Mouse (Mus musculus): ENCODE measurements around the gene Pygo2. TPM values are rescaled to one million over a fixed set of nuclear protein-coding genes. Genes with fewer than 3 reads are reported as not detected.

The Pygo2 gene
- polyA plus RNA-seq, 1 experiment from 2014 or later = 5.9 TPM

DNA sequence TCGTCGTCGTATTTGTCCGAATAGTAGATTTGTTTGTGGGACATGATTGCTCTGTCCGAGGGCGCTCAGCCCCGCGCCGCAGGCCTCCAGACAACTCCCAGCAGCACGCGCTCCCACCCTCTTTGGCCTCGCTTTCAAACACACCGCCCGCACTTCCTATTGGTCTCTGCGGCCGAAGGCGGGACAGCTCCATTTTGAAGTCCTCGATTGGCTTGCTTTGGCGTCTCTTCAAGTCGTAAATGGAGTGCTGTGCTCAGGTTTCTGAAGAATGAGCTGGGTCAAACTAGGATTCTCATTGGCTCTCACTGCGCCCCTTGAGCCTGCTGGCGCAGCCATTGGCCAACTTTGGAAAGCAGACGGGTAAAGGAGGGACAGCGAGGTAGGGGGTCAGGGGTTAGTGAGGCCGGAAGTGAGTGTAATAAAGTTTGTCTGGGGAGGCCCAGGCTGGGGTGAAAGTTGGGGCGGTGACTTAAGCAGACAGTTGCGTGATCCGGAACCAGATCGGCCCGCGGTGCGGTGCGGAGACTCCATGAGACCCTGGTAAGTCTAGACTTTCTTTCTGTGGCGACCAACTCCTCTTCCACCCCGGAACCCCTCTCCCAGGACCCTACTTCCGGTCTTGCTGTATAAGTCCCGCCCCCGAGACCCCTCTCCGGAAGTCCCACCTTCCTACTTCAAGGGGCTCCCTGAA is 11.7 kb upstream of the Pygo2 start, which contains the start of the genes Cks1b and Shc1:
Gene Cks1b, minus strand, starts transcription at position 214 of the 691 bp plus-strand sequence.
Gene Shc1, plus strand, starts transcription at position 274 of the 691 bp plus-strand sequence.
- TF ChIP-seq CTCF (IDR thresholded peaks at IDR 0.05; ENCODE audit: low read depth) (no peak), EP300 (IDR thresholded peaks at IDR 0.05; ENCODE audit: low read depth) (no peak)
- H3K27me3 ChIP-seq (ENCODE audit: insufficient read depth, low read length) = no peaks in the 10 kb centered on the region
- peaks cover 43% of the 10 kb centered on the region for H3K4me1 ChIP-seq (ENCODE audit: insufficient read depth)
- H3K4me3 ChIP-seq (ENCODE audit: low read depth, low read length) = peak within 1 kb of the TSS; percentile 67
- peak within 1 kb of the TSS; percentile 97 for H3K27ac ChIP-seq (ENCODE audit: low read depth)
- peaks cover 29% of the 10 kb centered on the region for H3K36me3 ChIP-seq (replicated peaks; ENCODE audit: insufficient read depth, low read length)
- DNase-seq (peak; percentile 94), ATAC-seq (peak; percentile 93)
- H3K4me2 ChIP-seq (ENCODE audit: low read depth, low read length) = peak within 1 kb of the TSS; percentile 96
- WGBS (ENCODE audit: insufficient replicate concordance) = under 1% methylated on average over 39 of the region's 39 CpGs
- peak within 1 kb of the TSS; percentile 73 for H3K9ac ChIP-seq (replicated peaks)
- no peaks in the 10 kb centered on the region for H3K9me3 ChIP-seq (ENCODE audit: low read length)

- Histone ChIP-seq H3K4me3 (ENCODE audit: low read depth, low read length) (peak overlapping the region; percentile 67), H3K4me2 (ENCODE audit: low read depth, low read length) (peak overlapping the region; percentile 96), H3K9ac (replicated peaks) (peak overlapping the region; percentile 73), H3K36me3 (replicated peaks; ENCODE audit: insufficient read depth, low read length) (peaks cover 32% of the 10 kb centered on the region), H3K27ac (ENCODE audit: low read depth) (peak overlapping the region; percentile 97), H3K27me3 (ENCODE audit: insufficient read depth, low read length) (no peaks in the 10 kb centered on the region), H3K9me3 (ENCODE audit: low read length) (no peaks in the 10 kb centered on the region), H3K4me1 (ENCODE audit: insufficient read depth) (peaks cover 47% of the 10 kb centered on the region)
- peak; percentile 44 for ATAC-seq
- peak; percentile 88 for DNase-seq
- TF ChIP-seq EP300 (IDR thresholded peaks at IDR 0.05; ENCODE audit: low read depth) (no peak), CTCF (IDR thresholded peaks at IDR 0.05; ENCODE audit: low read depth) (no peak)
- WGBS (ENCODE audit: insufficient replicate concordance) = 0% methylated on average over 16 of the region's 16 CpGs
Measured at GRCm38 (mm10) chr3:89418861-89419250, 11.2 kb upstream of the Pygo2 start.

- peak overlapping the region; percentile 73 for H3K9ac ChIP-seq (replicated peaks)
- ATAC-seq (no peak), DNase-seq (peak; percentile 56)
- no peaks in the 10 kb centered on the region for H3K27me3 ChIP-seq (ENCODE audit: insufficient read depth, low read length)
- H3K4me1 ChIP-seq (ENCODE audit: insufficient read depth) = peaks cover 54% of the 10 kb centered on the region
- peaks cover 30% of the 10 kb centered on the region for H3K36me3 ChIP-seq (replicated peaks; ENCODE audit: insufficient read depth, low read length)
- 6% methylated on average over 9 of the region's 9 CpGs for WGBS (ENCODE audit: insufficient replicate concordance)
- H3K27ac ChIP-seq (ENCODE audit: low read depth) = peak overlapping the region; percentile 97
- H3K9me3 ChIP-seq (ENCODE audit: low read length) = no peaks in the 10 kb centered on the region
- peak overlapping the region; percentile 67 for H3K4me3 ChIP-seq (ENCODE audit: low read depth, low read length)
- no peak for TF ChIP-seq EP300 (IDR thresholded peaks at IDR 0.05; ENCODE audit: low read depth)
- TF ChIP-seq CTCF (IDR thresholded peaks at IDR 0.05; ENCODE audit: low read depth) = no peak
- H3K4me2 ChIP-seq (ENCODE audit: low read depth, low read length) = peak overlapping the region; percentile 96
Measured at GRCm38 (mm10) chr3:89419571-89419970, 10.4 kb upstream of the Pygo2 start.

DNA sequence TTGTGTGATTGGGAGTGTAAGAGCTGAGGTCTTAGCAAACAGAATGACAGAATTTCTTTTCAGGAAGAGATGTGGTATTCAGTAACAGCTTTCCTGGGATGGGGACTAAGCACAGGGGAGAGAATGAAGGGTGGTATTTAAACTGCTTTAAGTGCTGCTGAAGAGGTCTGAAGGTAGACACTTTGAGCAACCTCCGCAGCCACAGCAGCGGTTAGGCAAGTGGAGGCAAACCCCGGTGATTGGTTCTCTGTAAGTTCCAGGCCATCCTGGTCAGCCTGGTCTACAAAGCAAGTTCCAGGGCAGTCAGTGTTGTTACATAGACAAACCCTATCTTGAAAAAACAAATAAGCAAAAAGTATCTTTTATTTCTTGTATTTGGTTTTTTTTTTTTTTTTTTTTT is 10.0 kb upstream of the Pygo2 start:
- H3K9ac ChIP-seq (replicated peaks) = peak overlapping the region; percentile 73
- H3K27me3 ChIP-seq (ENCODE audit: insufficient read depth, low read length) = no peaks in the 10 kb centered on the region
- WGBS (ENCODE audit: insufficient replicate concordance) = 27% methylated on average over 3 of the region's 3 CpGs
- TF ChIP-seq CTCF (IDR thresholded peaks at IDR 0.05; ENCODE audit: low read depth) (no peak), EP300 (IDR thresholded peaks at IDR 0.05; ENCODE audit: low read depth) (no peak)
- peak overlapping the region; percentile 67 for H3K4me3 ChIP-seq (ENCODE audit: low read depth, low read length)
- peaks cover 30% of the 10 kb centered on the region for H3K36me3 ChIP-seq (replicated peaks; ENCODE audit: insufficient read depth, low read length)
- peak overlapping the region; percentile 97 for H3K27ac ChIP-seq (ENCODE audit: low read depth)
- H3K4me1 ChIP-seq (ENCODE audit: insufficient read depth) = peaks cover 58% of the 10 kb centered on the region
- no peaks in the 10 kb centered on the region for H3K9me3 ChIP-seq (ENCODE audit: low read length)
- H3K4me2 ChIP-seq (ENCODE audit: low read depth, low read length) = peak overlapping the region; percentile 96
- no peak for DNase-seq
- ATAC-seq = no peak

- Histone ChIP-seq H3K4me1 (ENCODE audit: insufficient read depth) (peaks cover 61% of the 10 kb centered on the region), H3K36me3 (replicated peaks; ENCODE audit: insufficient read depth, low read length) (peaks cover 31% of the 10 kb centered on the region), H3K9me3 (ENCODE audit: low read length) (no peaks in the 10 kb centered on the region), H3K27me3 (ENCODE audit: insufficient read depth, low read length) (no peaks in the 10 kb centered on the region), H3K9ac (replicated peaks) (peak overlapping the region; percentile 46), H3K27ac (ENCODE audit: low read depth) (peak overlapping the region; percentile 75), H3K4me2 (ENCODE audit: low read depth, low read length) (peak overlapping the region; percentile 96), H3K4me3 (ENCODE audit: low read depth, low read length) (peak overlapping the region; percentile 67)
- TF ChIP-seq CTCF (IDR thresholded peaks at IDR 0.05; ENCODE audit: low read depth) (no peak), EP300 (IDR thresholded peaks at IDR 0.05; ENCODE audit: low read depth) (no peak)
- ATAC-seq (no peak), DNase-seq (no peak)
- 40% methylated on average over 2 of the region's 2 CpGs for WGBS (ENCODE audit: insufficient replicate concordance)
Measured at GRCm38 (mm10) chr3:89420421-89420820, 9.6 kb upstream of the Pygo2 start.

GRCm38 (mm10) chr3:89421002-89421774 is 8.8 kb upstream of the Pygo2 start:
- Histone ChIP-seq H3K27ac (ENCODE audit: low read depth) (peak overlapping the region; percentile 75), H3K36me3 (replicated peaks; ENCODE audit: insufficient read depth, low read length) (peaks cover 29% of the 10 kb centered on the region), H3K4me3 (ENCODE audit: low read depth, low read length) (peak overlapping the region; percentile 67), H3K4me1 (ENCODE audit: insufficient read depth) (peaks cover 61% of the 10 kb centered on the region), H3K4me2 (ENCODE audit: low read depth, low read length) (peak overlapping the region; percentile 96), H3K9me3 (ENCODE audit: low read length) (no peaks in the 10 kb centered on the region), H3K9ac (replicated peaks) (peak overlapping the region; percentile 46), H3K27me3 (ENCODE audit: insufficient read depth, low read length) (no peaks in the 10 kb centered on the region)
- no peak for TF ChIP-seq EP300 (IDR thresholded peaks at IDR 0.05; ENCODE audit: low read depth)
- no peak for TF ChIP-seq CTCF (IDR thresholded peaks at IDR 0.05; ENCODE audit: low read depth)
- 11% methylated on average over 11 of the region's 11 CpGs for WGBS (ENCODE audit: insufficient replicate concordance)
- DNase-seq (peak; percentile 84), ATAC-seq (peak; percentile 54)
